Mouse (Mus musculus) embryonic fibroblast, embryonic 13.5 days (primary cell): ENCODE results near the gene March4.

Source experiments
- CTCF ChIP-seq: IDR thresholded peaks from 2 replicates; pipeline ENCODE4 v1.5.1; 2011; ENCODE audit warnings: mild to moderate bottlenecking, control low read depth, low read length, moderate library complexity, borderline replicate concordance; ENCODE audit not compliant: insufficient read depth
- POLR2A ChIP-seq: IDR thresholded peaks from 2 replicates; pipeline ENCODE4 v1.6.1; 2011; ENCODE audit warnings: low read depth, mild to moderate bottlenecking, control low read depth, low read length, moderate library complexity

DNA sequence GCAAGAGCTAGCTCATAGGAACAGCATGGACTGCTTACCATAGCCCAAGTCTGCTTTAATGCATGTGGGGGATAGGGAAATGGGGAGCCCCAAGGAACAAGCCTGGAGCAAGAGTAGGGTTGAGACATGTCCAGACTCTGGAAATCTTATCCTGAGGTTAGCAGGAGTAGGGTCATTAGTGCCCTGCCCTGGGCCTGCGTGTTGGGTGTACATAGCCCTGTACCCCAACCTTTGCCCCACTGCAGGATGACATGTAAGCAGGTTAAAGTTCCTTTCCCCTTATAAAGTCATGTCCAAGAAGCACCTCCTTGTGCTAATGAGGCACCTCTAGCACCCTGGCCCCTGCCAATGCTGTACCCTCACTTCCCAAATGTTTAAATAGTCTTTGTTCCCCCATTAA lies 104.2 kb downstream of the March4 start:
- TF ChIP-seq CTCF (no peak), POLR2A (no peak)
